Mouse (Mus musculus): Measurements from ENCODE around the gene Ftsj3. TPM values are rescaled to one million over a fixed set of nuclear protein-coding genes. Genes with fewer than 3 reads are reported as not detected.
"Not testable (repeated sequence)": the region's sequence is repeated elsewhere in the genome, so short reads cannot be mapped to it uniquely, and the experiment has no call there.

The Ftsj3 gene
- polyA plus RNA-seq, 1 experiment from 2014 or later, result 19.0 TPM

- peaks cover 23% of the 10 kb centered on the region; the same call in 1 of the 2 replicates for H3K36me3 ChIP-seq (ENCODE audit: insufficient read depth, low read length)
- no peak overlapping the region for H3K4me3 ChIP-seq (ENCODE audit: low read depth, low read length)
- WGBS, result 67% methylated on average over 6 of the region's 6 CpGs
- TF ChIP-seq CTCF (IDR thresholded peaks at IDR 0.05), result no peak
- no peak for TF ChIP-seq EP300 (IDR thresholded peaks at IDR 0.05)
- H3K9me3 ChIP-seq (ENCODE audit: low read length), result no peaks in the 10 kb centered on the region
- ATAC-seq (no peak), DNase-seq (ENCODE audit: low spot score) (no peak)
- no peak overlapping the region for H3K9ac ChIP-seq (replicated peaks; ENCODE audit: low read depth)
- no peaks in the 10 kb centered on the region for H3K4me1 ChIP-seq (ENCODE audit: insufficient read depth, low read depth, low read length)
- H3K27ac ChIP-seq (ENCODE audit: low read length), result no peak overlapping the region
- H3K27me3 ChIP-seq (replicated peaks; ENCODE audit: insufficient read depth, low read length), result no peaks in the 10 kb centered on the region
- H3K4me2 ChIP-seq (replicated peaks; ENCODE audit: low read depth, low read length), result no peak overlapping the region
Measured at GRCm38 (mm10) chr11:106200756-106201155, 55.1 kb downstream of the Ftsj3 start.

- H3K4me3 ChIP-seq (ENCODE audit: low read depth, low read length); H3K4me1 ChIP-seq (ENCODE audit: insufficient read depth, low read depth, low read length); H3K27me3 ChIP-seq (replicated peaks; ENCODE audit: insufficient read depth, low read length); H3K9me3 ChIP-seq (ENCODE audit: low read length); H3K27ac ChIP-seq (ENCODE audit: low read length); H3K9ac ChIP-seq (replicated peaks; ENCODE audit: low read depth); H3K4me2 ChIP-seq (replicated peaks; ENCODE audit: low read depth, low read length): not testable (repeated sequence)
- WGBS, result 91% methylated on average over 7 of the region's 7 CpGs
- peak; percentile 70 for ATAC-seq
- peaks cover 23% of the 10 kb centered on the region; the same call in 1 of the 2 replicates for H3K36me3 ChIP-seq (ENCODE audit: insufficient read depth, low read length)
- peak; percentile 15 for DNase-seq (ENCODE audit: low spot score)
Measured at GRCm38 (mm10) chr11:106199997-106200396, 55.9 kb downstream of the Ftsj3 start.

Other genes with a start within 250 kb of the Ftsj3 start
- 0.14 and 0.32 TPM in 2 replicates for gene Kcnh6, start 248.0 kb downstream of the Ftsj3 start, polyA plus RNA-seq (2015; fragmentation: Nextera tagmentation; extraction: Ambion mirVana)
- 26.6 and 28.9 TPM in 2 replicates for gene Dcaf7, start 219.2 kb downstream of the Ftsj3 start, polyA plus RNA-seq (2015; fragmentation: Nextera tagmentation; extraction: Ambion mirVana)
- 5.1 and 5.7 TPM in 2 replicates for gene Taco1, start 190.0 kb downstream of the Ftsj3 start, polyA plus RNA-seq (2015; fragmentation: Nextera tagmentation; extraction: Ambion mirVana)
- gene Map3k3, start 171.5 kb downstream of the Ftsj3 start, polyA plus RNA-seq (2015; fragmentation: Nextera tagmentation; extraction: Ambion mirVana), result 25.3 and 26.0 TPM in 2 replicates
- not detected in 2 replicates for gene Gm10840, start 95.2 kb downstream of the Ftsj3 start, polyA plus RNA-seq (2015; fragmentation: Nextera tagmentation; extraction: Ambion mirVana)
- gene Limd2, start 95.2 kb downstream of the Ftsj3 start, polyA plus RNA-seq (2015; fragmentation: Nextera tagmentation; extraction: Ambion mirVana), result 225 and 226 TPM in 2 replicates
- gene Strada, start 53.9 kb downstream of the Ftsj3 start, polyA plus RNA-seq (2015; fragmentation: Nextera tagmentation; extraction: Ambion mirVana), result 14.9 and 15.4 TPM in 2 replicates
- gene Ccdc47, start 39.7 kb downstream of the Ftsj3 start, polyA plus RNA-seq (2015; fragmentation: Nextera tagmentation; extraction: Ambion mirVana), result 67.7 and 71.1 TPM in 2 replicates
- 35.3 and 38.4 TPM in 2 replicates for gene Ddx42, start 39.2 kb downstream of the Ftsj3 start, polyA plus RNA-seq (2015; fragmentation: Nextera tagmentation; extraction: Ambion mirVana)
- gene Psmc5, start 75 bp upstream of the Ftsj3 start, polyA plus RNA-seq (2015; fragmentation: Nextera tagmentation; extraction: Ambion mirVana), result 150 and 153 TPM in 2 replicates
- 46.9 and 55.5 TPM in 2 replicates for gene Smarcd2, start 16.9 kb upstream of the Ftsj3 start, polyA plus RNA-seq (2015; fragmentation: Nextera tagmentation; extraction: Ambion mirVana)
- gene Tcam1, start 20.6 kb upstream of the Ftsj3 start, polyA plus RNA-seq (2015; fragmentation: Nextera tagmentation; extraction: Ambion mirVana), result 0.06 and 0.07 TPM in 2 replicates
- not detected in 2 replicates for gene Gh, start 45.8 kb upstream of the Ftsj3 start, polyA plus RNA-seq (2015; fragmentation: Nextera tagmentation; extraction: Ambion mirVana)
- gene Cd79b, start 58.7 kb upstream of the Ftsj3 start, polyA plus RNA-seq (2015; fragmentation: Nextera tagmentation; extraction: Ambion mirVana), result 10.8 and 11.8 TPM in 2 replicates
- 0.04 TPM in 1 of 2 replicates, not detected in the other for gene Scn4a, start 97.2 kb upstream of the Ftsj3 start, polyA plus RNA-seq (2015; fragmentation: Nextera tagmentation; extraction: Ambion mirVana)
- gene Prr29, start 109.4 kb upstream of the Ftsj3 start, polyA plus RNA-seq (2015; fragmentation: Nextera tagmentation; extraction: Ambion mirVana), result 8.9 and 10.2 TPM in 2 replicates
- 284 and 329 TPM in 2 replicates for gene Icam2, start 132.0 kb upstream of the Ftsj3 start, polyA plus RNA-seq (2015; fragmentation: Nextera tagmentation; extraction: Ambion mirVana)
- 5.4 and 6.3 TPM in 2 replicates for gene Ern1, start 231.8 kb upstream of the Ftsj3 start, polyA plus RNA-seq (2015; fragmentation: Nextera tagmentation; extraction: Ambion mirVana)

All from lung, postnatal 0 days (tissue).